Mouse (Mus musculus) liver, embryonic 16.5 days (tissue): ENCODE measurements around the gene Sox6. TPM values are rescaled to one million over a fixed set of nuclear protein-coding genes. Genes with fewer than 3 reads are reported as not detected.

ENCODE experiments used
- ATAC-seq: fragments of 200-750 bp; cut with Nextera tagmentation; 2 replicates; pipeline ENCODE4 v1.8.0; 2017; ENCODE audit warnings: low read depth, mild to moderate bottlenecking, moderate number of reproducible peaks, moderate library complexity
- H3K27ac ChIP-seq: fragments of 300-500 bp; sonication (generic); 2 replicates; pipeline ENCODE4 v1.5.1; 2014; ENCODE audit warnings: mild to moderate bottlenecking, low read length
- H3K27me3 ChIP-seq: fragments of 300-500 bp; sonication (generic); 2 replicates; pipeline ENCODE4 v1.6.1; 2014; ENCODE audit warnings: low read depth, low read length, mixed read lengths; ENCODE audit not compliant: control insufficient read depth, insufficient read depth
- H3K36me3 ChIP-seq: fragments of 300-500 bp; sonication (generic); 2 replicates; pipeline ENCODE4 v1.6.1; 2014; ENCODE audit warnings: mild to moderate bottlenecking; ENCODE audit not compliant: control insufficient read depth, insufficient read depth
- H3K4me1 ChIP-seq: fragments of 300-500 bp; sonication (generic); 2 replicates; pipeline ENCODE4 v1.6.1; 2014; ENCODE audit warnings: low read depth, low read length, mixed read lengths; ENCODE audit not compliant: control insufficient read depth
- H3K4me2 ChIP-seq: fragments of 300-500 bp; sonication (generic); 2 replicates; pipeline ENCODE4 v1.6.1; 2014; ENCODE audit warnings: low read depth, low read length, mixed read lengths
- H3K4me3 ChIP-seq: fragments of 300-500 bp; sonication (generic); 2 replicates; pipeline ENCODE4 v1.5.1; 2014; ENCODE audit warnings: low read depth, mild to moderate bottlenecking, low read length
- H3K9ac ChIP-seq: fragments of 300-500 bp; sonication (generic); 2 replicates; pipeline ENCODE4 v1.6.1; 2014; ENCODE audit warnings: low read depth, low read length
- H3K9me3 ChIP-seq: fragments of 300-500 bp; sonication (generic); replicated peaks from 2 replicates; pipeline ENCODE4 v1.6.1; 2016; ENCODE audit warnings: low read length; ENCODE audit not compliant: control insufficient read depth
- WGBS: fragments of 180-500 bp; shearing (Covaris S2); extraction: QIAGEN DNeasy Blood & Tissue Kit; methylation state at CpG from one replicate; pipeline ENCODE4 v1.1.7; 2014; ENCODE audit not compliant: insufficient replicate concordance; 5-methylcytosine and 5-hydroxymethylcytosine counted together
- polyA plus RNA-seq: library from polyadenylated mRNA; unstranded; fragments of >200 nt; fragmentation: Nextera tagmentation; extraction: Ambion mirVana; gene quantifications from 2 replicates; pipeline ENCODE4 v1.2.1, GENCODE M21; 2015

The Sox6 gene
- polyA plus RNA-seq, 1 experiment from 2014 or later = 84.8 TPM

DNA sequence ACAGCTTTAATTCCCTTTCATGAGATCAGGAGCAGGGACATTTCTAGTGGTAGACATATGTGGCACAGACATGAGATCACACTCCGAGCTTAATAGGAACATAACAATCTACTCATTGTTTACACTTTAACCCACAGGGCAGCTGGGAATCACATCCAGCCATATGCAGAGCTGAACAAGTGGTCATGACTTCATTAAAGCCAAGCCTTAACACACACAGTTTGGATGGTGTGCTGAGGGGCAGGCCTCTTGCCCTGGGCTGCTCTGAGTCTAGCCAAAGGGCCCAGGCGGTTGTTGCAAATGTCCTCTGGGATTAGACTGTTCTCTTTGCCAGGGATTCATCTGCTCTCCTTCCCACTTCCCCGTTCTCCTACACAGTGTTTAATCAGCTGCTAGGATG lies 204.9 kb downstream of the Sox6 start:
- Histone ChIP-seq H3K4me3 (no peak overlapping the region), H3K9me3 (no peaks in the 10 kb centered on the region), H3K4me1 (peaks cover 66% of the 10 kb centered on the region), H3K27ac (peak overlapping the region; percentile 38), H3K27me3 (no peaks in the 10 kb centered on the region), H3K36me3 (no peaks in the 10 kb centered on the region; the same call in 1 of the 2 replicates), H3K9ac (no peak overlapping the region), H3K4me2 (no peak overlapping the region)
- no peak for ATAC-seq
- WGBS = 83% methylated on average over 3 of the region's 3 CpGs

DNA sequence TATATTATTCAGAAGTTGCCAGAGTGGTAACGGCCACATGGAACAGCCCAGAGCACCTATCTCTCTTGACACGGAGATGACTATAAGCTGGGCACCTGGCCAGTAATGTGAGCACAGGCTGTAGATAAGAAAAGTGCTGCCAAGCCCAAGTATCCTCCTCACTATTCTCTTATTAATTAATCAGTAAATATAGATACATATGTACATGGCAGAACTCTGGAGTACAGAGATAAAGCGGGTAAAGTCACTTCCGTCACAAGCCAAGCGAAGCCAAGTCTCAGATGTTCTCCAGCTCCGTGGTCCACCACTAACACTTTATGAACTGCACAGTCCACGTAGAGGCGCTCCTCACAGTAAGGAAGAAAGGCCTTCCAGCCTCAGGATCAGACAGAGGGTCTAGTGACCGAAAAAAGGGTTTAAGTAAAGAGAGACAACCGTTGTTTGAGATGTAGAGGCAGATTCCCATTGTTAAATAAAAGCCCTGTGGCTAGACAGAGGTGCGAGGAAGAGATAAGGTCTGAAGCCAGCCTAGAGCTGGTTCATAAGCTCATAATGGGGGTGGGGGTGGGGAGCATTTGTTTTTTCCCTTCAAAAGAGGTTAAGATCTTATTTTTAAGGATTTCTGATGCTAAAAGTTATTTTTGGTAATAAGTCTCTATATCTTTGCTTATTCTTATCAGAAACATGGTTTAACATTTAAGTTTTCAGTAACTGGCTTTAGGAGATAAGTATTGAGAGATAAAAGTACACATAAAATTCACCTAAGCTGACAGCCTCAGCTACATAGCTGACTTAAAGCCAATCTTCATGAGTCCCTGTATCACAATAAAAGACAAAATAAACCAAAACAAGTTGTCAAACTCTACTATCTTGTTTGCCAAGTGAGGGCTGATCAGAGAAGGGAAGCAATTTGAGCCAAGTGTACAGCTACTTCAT lies 207.4 kb downstream of the Sox6 start:
- peak; percentile 93 for ATAC-seq
- Histone ChIP-seq H3K4me2 (peak overlapping the region; percentile 70), H3K27ac (peak overlapping the region; percentile 90), H3K9me3 (no peaks in the 10 kb centered on the region), H3K4me3 (peak overlapping the region; percentile 45), H3K27me3 (no peaks in the 10 kb centered on the region), H3K4me1 (peaks cover 67% of the 10 kb centered on the region), H3K9ac (peak overlapping the region; percentile 49), H3K36me3 (peaks cover 4% of the 10 kb centered on the region; the same call in 1 of the 2 replicates)
- WGBS = 17% methylated on average over 11 of the region's 11 CpGs

DNA sequence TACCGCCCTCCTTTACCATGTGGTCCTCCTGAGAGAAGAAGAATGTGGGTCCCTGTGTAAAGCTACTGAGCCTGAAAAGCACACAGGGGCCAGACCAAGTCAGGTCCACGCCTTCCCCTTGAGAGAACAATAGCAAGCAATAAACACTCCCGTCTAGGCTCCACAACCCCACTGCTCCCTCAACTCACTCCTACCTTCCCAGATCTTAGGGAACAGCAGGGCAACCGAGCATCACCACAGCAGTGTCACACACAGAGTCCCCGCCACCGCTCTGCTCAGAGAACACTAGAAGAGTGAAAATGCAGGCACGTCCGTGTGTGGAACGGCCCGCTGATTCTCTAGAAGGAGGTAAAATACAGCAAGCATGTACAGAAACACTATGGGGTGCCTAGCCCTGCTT lies 208.2 kb downstream of the Sox6 start:
- Histone ChIP-seq H3K9me3 (no peaks in the 10 kb centered on the region), H3K27me3 (no peaks in the 10 kb centered on the region), H3K4me1 (peaks cover 63% of the 10 kb centered on the region), H3K9ac (peak overlapping the region; percentile 39), H3K36me3 (peaks cover 4% of the 10 kb centered on the region; the same call in 1 of the 2 replicates), H3K4me3 (peak overlapping the region; percentile 45), H3K27ac (peak overlapping the region; percentile 90), H3K4me2 (peak overlapping the region; percentile 70)
- 54% methylated on average over 10 of the region's 10 CpGs for WGBS
- no peak for ATAC-seq

DNA sequence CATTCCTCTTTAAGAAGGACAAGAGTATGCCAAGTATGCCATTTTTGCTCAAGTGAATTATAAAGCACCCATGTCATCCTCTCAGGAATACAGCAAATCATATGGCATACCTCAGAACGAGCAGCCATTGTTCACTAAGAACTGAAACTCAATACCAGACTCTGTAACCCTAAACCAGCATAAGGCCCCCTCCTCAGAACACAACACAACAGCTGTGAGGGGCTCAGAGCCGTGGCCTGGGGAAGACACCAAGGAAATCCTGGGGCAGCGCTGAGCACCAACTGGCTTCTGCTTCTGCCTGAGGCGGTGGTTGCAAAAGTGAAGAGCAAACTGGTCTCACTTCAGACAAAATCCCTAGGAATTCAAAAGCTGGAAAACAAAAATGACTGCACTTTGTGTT lies 208.8 kb downstream of the Sox6 start:
- Histone ChIP-seq H3K4me2 (peak overlapping the region; percentile 70; the same call in 1 of the 2 replicates), H3K4me1 (peaks cover 59% of the 10 kb centered on the region), H3K27me3 (no peaks in the 10 kb centered on the region), H3K4me3 (no peak overlapping the region), H3K9me3 (no peaks in the 10 kb centered on the region), H3K27ac (no peak overlapping the region), H3K36me3 (peaks cover 4% of the 10 kb centered on the region; the same call in 1 of the 2 replicates), H3K9ac (no peak overlapping the region)
- 56% methylated on average over 4 of the region's 4 CpGs for WGBS
- no peak for ATAC-seq

DNA sequence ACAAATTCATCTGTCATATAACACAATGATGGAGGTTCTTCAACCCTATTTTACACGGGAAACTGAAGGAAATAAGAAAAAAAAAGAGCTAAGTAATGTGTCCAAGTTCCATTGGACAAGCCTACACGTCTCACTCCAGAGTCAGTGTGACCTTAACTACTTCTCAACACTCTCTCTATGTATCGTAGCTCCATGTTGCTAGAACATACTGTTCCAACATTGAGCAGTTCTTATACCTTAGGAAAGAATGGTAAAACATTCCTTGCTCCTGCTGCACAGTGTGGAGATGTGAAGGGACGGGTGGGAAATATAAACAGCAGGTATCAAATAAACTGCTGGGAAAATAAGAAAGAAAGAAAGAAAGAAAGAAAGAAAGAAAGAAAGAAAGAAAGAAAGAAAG lies 209.3 kb downstream of the Sox6 start:
- Histone ChIP-seq H3K9ac (no peak overlapping the region), H3K27me3 (no peaks in the 10 kb centered on the region), H3K9me3 (no peaks in the 10 kb centered on the region), H3K27ac (no peak overlapping the region), H3K4me2 (no peak overlapping the region), H3K36me3 (peaks cover 4% of the 10 kb centered on the region; the same call in 1 of the 2 replicates), H3K4me3 (no peak overlapping the region), H3K4me1 (peaks cover 57% of the 10 kb centered on the region)
- WGBS = 78% methylated on average over 4 of the region's 4 CpGs
- no peak for ATAC-seq

DNA sequence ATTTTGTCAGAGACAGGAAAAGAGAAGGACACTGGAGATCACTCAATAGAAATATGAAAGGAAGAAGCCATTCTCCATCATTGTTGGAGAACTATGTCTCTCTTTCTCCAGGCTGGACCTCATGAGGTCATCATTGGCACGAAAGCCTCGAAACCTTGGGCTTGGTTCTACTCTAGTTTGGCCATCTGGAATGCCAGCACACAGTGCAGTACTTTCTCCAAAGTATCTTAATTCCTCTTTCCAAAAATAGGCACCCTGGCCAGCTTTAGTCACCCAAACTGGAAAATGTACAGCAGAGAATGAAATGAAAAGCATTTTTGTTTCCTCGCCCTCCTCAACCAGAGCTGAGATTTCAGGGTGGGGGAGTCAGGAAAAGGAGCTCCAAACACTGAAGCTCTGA lies 213.3 kb downstream of the Sox6 start:
- no peak overlapping the region for H3K4me3 ChIP-seq
- 89% methylated on average over 3 of the region's 3 CpGs for WGBS
- H3K9me3 ChIP-seq = no peaks in the 10 kb centered on the region
- H3K36me3 ChIP-seq = peaks cover 10% of the 10 kb centered on the region
- H3K4me1 ChIP-seq = peaks cover 25% of the 10 kb centered on the region
- H3K4me2 ChIP-seq = no peak overlapping the region
- no peak for ATAC-seq
- no peaks in the 10 kb centered on the region for H3K27me3 ChIP-seq
- no peak overlapping the region for H3K9ac ChIP-seq
- no peak overlapping the region for H3K27ac ChIP-seq

DNA sequence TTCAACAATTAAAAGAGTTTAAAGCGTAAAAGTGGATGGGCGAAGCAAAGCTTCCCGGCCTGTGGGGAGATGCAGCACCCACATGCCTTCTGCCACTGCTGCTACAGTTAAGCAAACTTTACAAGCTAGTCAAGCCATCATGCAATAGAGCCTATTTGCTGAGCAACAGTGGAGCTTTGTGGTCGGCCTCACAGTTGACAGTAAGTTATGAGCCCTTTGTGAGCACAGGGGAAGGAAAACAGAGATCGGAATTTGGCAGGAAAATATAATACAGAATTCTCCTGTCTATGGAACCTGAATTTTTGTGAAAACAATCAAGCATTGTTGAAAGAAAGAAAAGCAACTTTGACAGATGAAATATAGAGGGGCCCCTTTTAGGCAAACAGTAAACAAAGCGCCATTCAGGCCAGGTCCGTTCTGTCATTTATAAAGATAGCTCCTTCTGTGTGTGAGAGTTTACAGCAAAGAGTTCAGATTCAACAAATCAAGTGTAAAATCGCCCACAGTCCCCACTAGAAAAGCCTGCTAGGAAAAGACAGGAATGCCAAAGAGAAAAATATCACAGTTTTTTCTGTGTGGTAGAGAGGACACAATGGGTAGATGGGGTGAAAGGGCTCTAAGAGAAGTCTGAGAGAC lies 213.9 kb downstream of the Sox6 start:
- Histone ChIP-seq H3K27ac (no peak overlapping the region), H3K4me3 (no peak overlapping the region), H3K4me2 (no peak overlapping the region), H3K36me3 (peaks cover 10% of the 10 kb centered on the region), H3K27me3 (no peaks in the 10 kb centered on the region), H3K9me3 (no peaks in the 10 kb centered on the region), H3K9ac (no peak overlapping the region), H3K4me1 (peaks cover 20% of the 10 kb centered on the region)
- no peak for ATAC-seq
- 66% methylated on average over 8 of the region's 8 CpGs for WGBS

DNA sequence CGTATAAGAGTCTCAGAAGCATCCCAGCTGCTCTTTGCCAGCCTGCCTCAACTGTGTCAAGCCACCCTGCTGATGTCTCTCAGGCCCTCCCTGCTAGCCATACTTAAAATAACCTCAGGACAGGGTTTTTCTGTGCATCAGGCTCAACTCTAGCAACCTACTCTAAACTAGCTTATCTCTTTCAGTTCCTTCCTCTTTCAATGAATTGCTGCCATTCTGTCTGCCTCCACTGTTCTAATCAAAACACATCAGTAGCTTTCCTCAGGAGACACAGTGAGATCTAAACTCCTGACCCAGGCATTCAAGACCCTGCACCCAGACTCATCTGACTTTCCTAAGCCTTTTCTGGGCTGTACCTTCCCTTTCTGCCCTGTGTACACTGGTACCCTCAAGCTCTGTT lies 219.5 kb downstream of the Sox6 start:
- no peak overlapping the region for H3K4me2 ChIP-seq
- H3K9ac ChIP-seq = no peak overlapping the region
- WGBS = 47% methylated on average over 1 of the region's 1 CpGs
- no peak overlapping the region for H3K27ac ChIP-seq
- H3K9me3 ChIP-seq = no peaks in the 10 kb centered on the region
- H3K4me1 ChIP-seq = no peaks in the 10 kb centered on the region; the same call in 1 of the 2 replicates
- no peak for ATAC-seq
- no peaks in the 10 kb centered on the region for H3K27me3 ChIP-seq
- H3K4me3 ChIP-seq = no peak overlapping the region
- peaks cover 14% of the 10 kb centered on the region for H3K36me3 ChIP-seq

DNA sequence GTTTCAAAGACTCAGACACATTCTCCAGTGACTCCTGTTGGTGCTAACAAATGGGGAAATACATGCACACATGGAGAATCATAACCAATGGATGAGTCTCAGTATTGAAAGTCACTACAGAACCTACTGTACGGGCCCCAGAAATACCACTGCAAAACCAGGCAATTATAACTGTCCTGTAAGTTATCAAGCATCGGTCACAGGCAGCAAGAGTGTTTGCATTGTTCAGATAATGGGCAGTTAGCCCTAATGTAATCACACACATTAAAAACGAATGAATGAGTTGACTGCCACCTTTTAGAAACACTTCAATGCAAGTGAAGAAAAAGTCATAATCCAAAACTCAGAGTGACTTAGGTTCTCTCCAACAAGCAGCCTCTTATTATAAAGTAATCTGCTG lies 235.3 kb downstream of the Sox6 start:
- peaks cover 16% of the 10 kb centered on the region for H3K36me3 ChIP-seq
- no peaks in the 10 kb centered on the region for H3K27me3 ChIP-seq
- H3K27ac ChIP-seq = no peak overlapping the region
- no peak overlapping the region for H3K9ac ChIP-seq
- ATAC-seq = peak; percentile 63; the same call in 1 of the 2 replicates
- peaks cover 5% of the 10 kb centered on the region for H3K4me1 ChIP-seq
- no peak overlapping the region for H3K4me3 ChIP-seq
- WGBS = 23% methylated on average over 3 of the region's 3 CpGs
- H3K4me2 ChIP-seq = no peak overlapping the region
- H3K9me3 ChIP-seq = no peaks in the 10 kb centered on the region
